Mouse (Mus musculus): ENCODE data around the gene Prdx3. TPM values are rescaled to one million over a fixed set of nuclear protein-coding genes. Genes with fewer than 3 reads are reported as not detected.

Prdx3 gene
- polyA plus RNA-seq, 1 experiment from 2014 or later, result 190 TPM

DNA sequence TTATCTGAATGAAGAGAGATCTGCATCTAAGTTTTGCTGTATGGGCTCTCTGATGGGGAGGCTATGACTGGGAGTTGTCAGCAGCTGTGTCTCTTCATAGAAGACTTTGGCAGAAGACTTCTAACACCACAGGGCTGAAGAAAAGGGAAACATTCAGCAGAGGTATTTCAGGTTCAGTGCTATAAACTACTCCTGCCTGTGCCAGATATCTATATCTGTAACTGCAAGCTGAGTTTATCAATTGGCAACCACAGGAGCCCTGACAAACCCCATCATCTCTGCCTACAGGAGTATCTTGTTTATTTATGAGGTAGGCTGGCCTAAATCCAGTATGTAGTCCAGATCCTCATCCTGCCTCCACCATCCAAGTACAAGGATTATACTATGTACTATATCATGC, 31.0 kb downstream of the Prdx3 start:
- Histone ChIP-seq H3K9me3 (replicated peaks; ENCODE audit: low read length) (no peaks in the 10 kb centered on the region), H3K4me1 (replicated peaks; ENCODE audit: insufficient read depth, low read length) (no peaks in the 10 kb centered on the region), H3K4me2 (ENCODE audit: low read length) (no peak overlapping the region), H3K9ac (ENCODE audit: low read depth, low read length) (no peak overlapping the region), H3K36me3 (ENCODE audit: insufficient read depth, low read length) (0 out of 2 replicates have a peak, but pooled peaks cover 9% of the 10 kb centered on the region), H3K27ac (no peak overlapping the region), H3K4me3 (replicated peaks; ENCODE audit: low read depth, low read length) (no peak overlapping the region), H3K27me3 (ENCODE audit: insufficient read depth, low read length) (no peaks in the 10 kb centered on the region)
- TF ChIP-seq CTCF (IDR thresholded peaks at IDR 0.05; ENCODE audit: low read depth), result no peak
- DNase-seq (ENCODE audit: low spot score), result no peak
- no peak for ATAC-seq (replicated peaks; ENCODE audit: low FRiP score, low read depth)

DNA sequence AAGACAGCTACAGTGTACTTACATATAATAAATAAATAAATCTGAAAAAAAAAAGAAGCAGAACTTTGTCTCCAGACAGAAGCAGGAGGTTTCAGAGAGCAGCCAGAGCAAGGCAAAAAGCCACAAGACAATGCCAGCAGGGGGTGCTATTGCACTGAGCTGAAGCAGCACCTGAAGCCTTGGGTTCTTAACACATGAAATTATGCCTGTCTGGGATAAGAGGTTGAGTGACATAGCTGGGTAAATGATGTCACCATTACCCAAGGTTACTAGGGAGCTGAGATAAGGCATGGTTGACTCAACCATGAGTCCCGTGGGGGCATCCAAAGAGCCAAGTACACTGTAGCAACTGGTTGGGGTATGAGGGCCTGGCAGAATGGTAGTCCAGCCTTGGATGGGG, 36.6 kb downstream of the Prdx3 start:
- peak; percentile 69 for DNase-seq (ENCODE audit: low spot score)
- ATAC-seq (replicated peaks; ENCODE audit: low FRiP score, low read depth), result no peak; the same call in 1 of the 2 replicates
- Histone ChIP-seq H3K36me3 (ENCODE audit: insufficient read depth, low read length) (peaks cover 36% of the 10 kb centered on the region), H3K4me1 (replicated peaks; ENCODE audit: insufficient read depth, low read length) (no peaks in the 10 kb centered on the region), H3K27me3 (ENCODE audit: insufficient read depth, low read length) (no peaks in the 10 kb centered on the region), H3K27ac (no peak overlapping the region), H3K4me3 (replicated peaks; ENCODE audit: low read depth, low read length) (no peak overlapping the region), H3K9ac (ENCODE audit: low read depth, low read length) (no peak overlapping the region), H3K9me3 (replicated peaks; ENCODE audit: low read length) (no peaks in the 10 kb centered on the region), H3K4me2 (ENCODE audit: low read length) (no peak overlapping the region)
- peak; percentile 78 for TF ChIP-seq CTCF (IDR thresholded peaks at IDR 0.05; ENCODE audit: low read depth)
- WGBS, result 77% methylated on average over 1 of the region's 1 CpGs

DNA sequence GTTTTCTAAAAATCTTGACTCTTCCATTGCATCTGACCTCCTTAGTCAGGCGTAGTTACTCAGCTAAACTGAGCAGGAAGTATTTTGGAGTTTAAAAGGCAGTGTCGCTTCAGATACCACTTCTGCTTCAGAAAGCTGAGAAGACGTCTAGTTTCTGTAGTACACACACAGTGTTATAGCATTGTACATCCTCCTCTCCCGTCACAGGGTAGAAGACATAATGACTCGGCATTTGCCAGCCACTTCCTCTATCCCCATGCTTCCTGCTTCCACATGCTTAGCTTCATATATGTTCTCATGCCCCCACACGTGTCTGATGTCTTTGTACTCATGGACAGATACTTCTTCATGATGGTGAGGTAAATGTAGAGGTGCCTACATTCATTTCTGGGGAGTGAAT, 55.7 kb downstream of the Prdx3 start:
- H3K4me2 ChIP-seq (ENCODE audit: low read length), result no peak overlapping the region
- H3K36me3 ChIP-seq (ENCODE audit: insufficient read depth, low read length), result 0 out of 2 replicates have a peak, but pooled peaks cover 44% of the 10 kb centered on the region
- H3K9ac ChIP-seq (ENCODE audit: low read depth, low read length), result no peak overlapping the region
- peak; percentile 2 for DNase-seq (ENCODE audit: low spot score)
- H3K27me3 ChIP-seq (ENCODE audit: insufficient read depth, low read length), result no peaks in the 10 kb centered on the region
- no peak for ATAC-seq (replicated peaks; ENCODE audit: low FRiP score, low read depth)
- no peak overlapping the region for H3K4me3 ChIP-seq (replicated peaks; ENCODE audit: low read depth, low read length)
- no peak for TF ChIP-seq CTCF (IDR thresholded peaks at IDR 0.05; ENCODE audit: low read depth)
- H3K27ac ChIP-seq, result no peak overlapping the region
- no peaks in the 10 kb centered on the region for H3K4me1 ChIP-seq (replicated peaks; ENCODE audit: insufficient read depth, low read length)
- 91% methylated on average over 6 of the region's 6 CpGs for WGBS
- no peaks in the 10 kb centered on the region for H3K9me3 ChIP-seq (replicated peaks; ENCODE audit: low read length)

Other genes with a start within 250 kb of the Prdx3 start
- 0.69 and 0.75 TPM in 2 replicates for gene Nanos1, start 118.6 kb downstream of the Prdx3 start, polyA plus RNA-seq (2015; fragmentation: Nextera tagmentation; extraction: Ambion mirVana)
- 97.2 and 108 TPM in 2 replicates for gene Eif3a, start 83.9 kb downstream of the Prdx3 start, polyA plus RNA-seq (2015; fragmentation: Nextera tagmentation; extraction: Ambion mirVana)
- gene Fam45a, start 63.0 kb downstream of the Prdx3 start, polyA plus RNA-seq (2015; fragmentation: Nextera tagmentation; extraction: Ambion mirVana), result 26.5 and 29.1 TPM in 2 replicates
- gene Sfxn4, start 13.1 kb downstream of the Prdx3 start, polyA plus RNA-seq (2015; fragmentation: Nextera tagmentation; extraction: Ambion mirVana), result 8.3 and 8.7 TPM in 2 replicates
- gene Grk5, start 15.2 kb upstream of the Prdx3 start, polyA plus RNA-seq (2015; fragmentation: Nextera tagmentation; extraction: Ambion mirVana), result 2.3 and 2.9 TPM in 2 replicates